Mouse (Mus musculus): Measurements from ENCODE around the gene Cds1.

DNA sequence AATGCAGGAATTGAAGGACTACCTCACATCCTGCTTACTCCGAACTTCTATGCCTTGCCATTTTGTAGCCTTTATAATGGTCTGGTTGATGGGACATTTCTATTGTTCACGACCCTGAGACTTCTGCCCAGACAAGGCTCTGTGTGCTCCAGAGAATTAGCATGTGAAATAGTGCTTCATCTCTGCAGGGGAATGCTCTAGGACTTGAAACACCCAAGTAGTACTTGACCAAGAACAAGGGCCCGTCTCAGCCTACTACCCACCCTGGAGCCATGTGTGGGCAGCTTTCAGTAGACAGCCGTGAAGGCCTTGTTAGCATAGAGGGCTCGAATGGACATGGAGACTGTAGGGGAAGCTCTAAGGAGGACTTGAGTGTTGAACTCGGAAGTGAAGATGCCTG, 2.6 kb downstream of the Cds1 start:
- TF ChIP-seq CTCF (IDR thresholded peaks at IDR 0.05; ENCODE audit: low read depth, low read length): no peak
- TF ChIP-seq POLR2A (IDR thresholded peaks at IDR 0.05; ENCODE audit: borderline replicate concordance, low read depth, low read length): no peak

Data from bone marrow macrophage, adult 2 months (primary cell).